Mouse (Mus musculus) heart, adult 10 weeks (tissue): ENCODE measurements around the gene Eif4a1. TPM values are rescaled to one million over a fixed set of nuclear protein-coding genes. Genes with fewer than 3 reads are reported as not detected.

Experiments used
- polyA plus RNA-seq: library from polyadenylated mRNA; stranded (reverse); fragments of 350-450 nt; fragmentation: Illumina TruSeq; extraction: RNeasy Lipid Tissue Mini Kit (QIAGEN cat#74804); gene quantifications from one replicate; pipeline ENCODE4 v1.2.3, GENCODE M21; 2014; ENCODE audit warnings: low read depth, low replicate concordance

Eif4a1 gene
- polyA plus RNA-seq = 274 TPM

DNA sequence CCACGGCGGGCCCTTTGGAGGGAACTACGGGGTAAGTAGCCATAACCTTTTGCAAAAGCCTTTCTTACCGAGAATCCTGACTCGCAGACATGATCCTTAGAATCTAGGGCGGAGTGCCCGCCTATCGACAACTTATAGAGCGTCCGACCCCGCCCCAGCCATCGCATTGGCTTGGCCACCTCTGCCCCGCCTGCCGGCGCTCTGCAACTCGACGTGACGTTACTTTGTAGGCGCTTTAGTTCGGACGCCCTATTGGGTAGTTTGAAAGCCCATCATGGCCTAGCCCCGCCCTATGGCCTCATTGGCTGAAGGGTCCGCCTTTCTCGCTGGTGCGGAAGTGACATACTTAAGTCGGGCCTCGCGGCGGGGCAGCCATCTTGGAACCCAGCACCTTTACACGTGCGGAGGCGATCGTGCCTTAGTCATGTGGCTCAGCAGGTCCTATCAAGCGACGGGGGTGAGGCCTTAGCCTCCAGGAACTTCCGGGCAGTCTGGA is at the start of gene Eif4a1:
TSS of gene Eif4a1 (minus strand) at position 213 of the 496 bp plus-strand sequence.

DNA sequence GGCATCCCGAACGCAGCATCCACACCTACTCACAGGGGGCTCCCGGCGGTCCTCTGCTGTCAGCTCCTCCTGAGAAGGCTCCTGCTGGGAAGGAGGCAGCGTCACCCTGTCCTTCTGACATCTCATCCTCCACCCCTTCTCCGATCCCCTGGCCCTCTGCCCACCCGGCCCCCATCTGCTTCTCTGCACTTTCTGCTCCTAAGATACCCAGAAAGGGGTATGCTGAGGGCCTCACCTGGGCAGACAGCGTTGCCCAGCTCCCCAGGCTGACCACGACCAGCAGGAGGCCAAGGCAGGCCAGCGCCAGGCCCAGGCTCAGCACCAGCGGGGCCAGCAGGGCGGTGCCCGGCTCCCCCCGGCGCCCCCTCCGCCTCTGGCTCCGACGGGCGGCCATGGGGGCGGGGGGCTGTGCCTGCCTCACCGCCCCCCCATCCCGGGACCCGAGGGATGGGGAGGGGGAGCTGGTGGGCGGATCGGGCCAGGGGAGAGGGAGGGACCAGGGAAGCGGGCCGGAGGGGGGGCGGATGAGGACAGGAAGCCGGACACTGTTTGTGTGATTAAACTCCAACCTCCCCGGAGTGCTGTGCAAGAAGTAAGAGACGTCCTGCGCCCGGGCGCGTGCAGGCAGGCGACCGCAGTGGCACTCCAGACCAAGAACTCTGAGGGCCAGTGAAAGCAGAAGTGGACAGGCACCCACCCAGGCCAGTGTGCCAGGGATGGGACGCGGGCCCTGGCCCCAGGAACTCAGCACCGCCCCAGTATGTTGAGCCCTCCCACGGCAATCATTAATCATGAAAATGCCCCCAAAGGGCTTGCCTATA is 23.3 kb upstream of the Eif4a1 start, which contains the start of the genes Tnfsf12 and Tnfsfm13:
TSS of gene Tnfsf12 (minus strand) at position 489 of the 821 bp plus-strand sequence.
TSS of gene Tnfsfm13 (minus strand) at position 738 of the 821 bp plus-strand sequence.

DNA sequence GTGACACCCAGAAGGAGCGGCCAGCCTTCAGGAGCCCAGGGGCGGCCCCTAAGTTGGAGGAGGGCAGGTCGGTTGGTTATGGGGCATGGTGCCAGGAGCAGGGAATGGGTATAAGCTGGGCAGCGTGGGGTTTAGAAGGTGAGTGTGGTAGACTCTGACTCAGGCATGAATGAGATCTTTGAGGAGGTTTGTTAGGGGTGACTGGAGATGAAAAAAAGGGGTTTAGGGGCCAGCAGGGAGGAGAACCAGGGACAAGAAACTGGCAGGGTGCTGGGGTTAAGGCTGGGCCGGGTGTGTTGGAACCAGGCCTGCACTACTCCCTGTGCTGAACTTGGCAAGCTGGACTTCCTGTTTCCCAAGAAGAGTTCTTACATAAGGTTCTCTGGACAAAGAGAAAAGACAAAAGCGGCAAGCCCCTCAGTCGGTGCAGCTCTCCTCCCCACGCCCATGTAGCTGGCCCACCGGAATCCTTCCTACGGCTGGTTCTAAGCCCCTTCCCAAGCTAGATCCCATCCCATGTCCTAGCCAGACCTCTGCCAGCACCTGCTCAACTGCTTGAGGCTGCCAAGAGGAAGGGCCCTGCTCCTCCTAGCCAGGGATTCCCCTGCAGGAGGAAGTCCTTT is 13.4 kb upstream of the Eif4a1 start, which contains the start of gene Tnfsf13:
TSS of gene Tnfsf13 (minus strand) at position 259 of the 623 bp plus-strand sequence.

DNA sequence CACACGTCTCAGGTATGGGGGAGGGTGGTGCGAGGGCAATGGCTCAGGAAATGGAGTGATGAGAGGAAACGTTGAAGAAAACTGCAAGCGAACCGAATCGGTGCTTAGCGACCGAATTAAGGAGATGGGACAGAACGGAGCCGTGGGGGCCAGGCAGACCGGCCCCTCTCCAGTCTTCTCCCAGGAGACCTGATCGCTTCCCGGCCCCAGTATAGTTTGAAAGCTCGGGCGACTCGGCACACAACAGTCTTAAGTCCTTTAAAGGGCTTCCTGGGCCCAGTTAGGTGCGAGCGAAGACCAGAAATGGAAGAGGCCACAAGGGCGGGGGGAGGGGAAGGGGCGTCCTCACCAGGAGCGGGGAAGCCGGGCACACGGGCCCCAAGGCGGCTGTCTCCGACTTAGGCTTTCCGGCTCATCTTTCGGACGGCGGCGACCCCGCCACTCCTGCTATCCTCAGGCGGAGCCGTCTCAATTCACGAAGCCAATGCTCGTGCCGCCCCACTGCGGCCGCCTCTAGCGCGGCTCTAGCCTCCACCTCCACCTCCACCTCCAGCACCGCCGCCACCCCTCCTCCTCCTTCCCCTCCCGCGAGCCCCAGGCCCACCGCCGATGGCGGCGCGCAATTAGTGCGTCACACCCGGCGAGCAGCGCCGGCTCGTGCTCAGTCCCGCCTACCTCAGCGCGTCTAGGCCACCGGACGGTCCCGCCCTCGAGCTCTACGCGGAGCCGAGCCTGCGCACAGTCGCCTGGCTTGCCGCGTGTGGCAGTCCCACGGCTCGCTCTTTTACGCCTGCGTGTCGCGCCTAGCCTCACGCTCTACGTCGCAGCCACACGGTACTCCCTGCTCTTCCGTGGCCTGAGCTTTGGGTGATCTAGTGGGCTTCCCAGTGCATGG is 9.3 kb upstream of the Eif4a1 start, which contains the start of gene Senp3:
TSS of gene Senp3 (minus strand) at position 771 of the 895 bp plus-strand sequence.

DNA sequence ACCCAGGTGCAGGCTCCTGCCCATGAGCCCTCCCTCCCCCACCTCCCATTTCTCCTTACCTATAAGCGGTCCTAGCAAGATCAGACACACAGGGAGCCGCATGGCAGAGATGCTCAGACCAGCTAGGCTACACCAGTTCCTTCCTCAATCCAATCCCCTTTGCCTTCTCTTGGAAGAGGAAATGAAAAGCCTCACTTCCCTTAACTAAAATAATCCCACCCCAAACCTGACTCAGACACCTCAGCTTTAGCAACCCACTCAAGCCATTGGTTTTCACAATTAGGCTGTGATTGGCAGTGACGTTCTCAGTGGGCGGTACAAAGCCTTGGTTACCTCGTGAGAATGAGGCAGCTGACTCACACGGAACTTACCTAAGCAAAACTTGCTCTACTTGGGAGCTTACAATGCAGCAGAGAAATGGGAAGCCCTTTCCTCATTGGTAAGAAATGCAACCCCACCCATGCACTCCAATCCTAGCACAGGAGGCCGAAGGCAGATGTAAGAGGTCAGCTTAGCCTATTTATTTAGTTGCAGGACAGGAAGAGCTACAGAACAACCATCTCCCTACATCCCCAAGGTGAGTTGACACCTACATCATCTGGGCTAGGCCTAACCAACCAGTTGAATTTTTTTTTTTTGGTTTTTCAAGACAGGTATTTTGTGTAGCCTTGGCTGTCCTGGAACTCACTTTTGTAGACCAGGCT is 6.1 kb downstream of the Eif4a1 start, which contains the start of gene Cd68:
TSS of gene Cd68 (minus strand) at position 193 of the 704 bp plus-strand sequence.

DNA sequence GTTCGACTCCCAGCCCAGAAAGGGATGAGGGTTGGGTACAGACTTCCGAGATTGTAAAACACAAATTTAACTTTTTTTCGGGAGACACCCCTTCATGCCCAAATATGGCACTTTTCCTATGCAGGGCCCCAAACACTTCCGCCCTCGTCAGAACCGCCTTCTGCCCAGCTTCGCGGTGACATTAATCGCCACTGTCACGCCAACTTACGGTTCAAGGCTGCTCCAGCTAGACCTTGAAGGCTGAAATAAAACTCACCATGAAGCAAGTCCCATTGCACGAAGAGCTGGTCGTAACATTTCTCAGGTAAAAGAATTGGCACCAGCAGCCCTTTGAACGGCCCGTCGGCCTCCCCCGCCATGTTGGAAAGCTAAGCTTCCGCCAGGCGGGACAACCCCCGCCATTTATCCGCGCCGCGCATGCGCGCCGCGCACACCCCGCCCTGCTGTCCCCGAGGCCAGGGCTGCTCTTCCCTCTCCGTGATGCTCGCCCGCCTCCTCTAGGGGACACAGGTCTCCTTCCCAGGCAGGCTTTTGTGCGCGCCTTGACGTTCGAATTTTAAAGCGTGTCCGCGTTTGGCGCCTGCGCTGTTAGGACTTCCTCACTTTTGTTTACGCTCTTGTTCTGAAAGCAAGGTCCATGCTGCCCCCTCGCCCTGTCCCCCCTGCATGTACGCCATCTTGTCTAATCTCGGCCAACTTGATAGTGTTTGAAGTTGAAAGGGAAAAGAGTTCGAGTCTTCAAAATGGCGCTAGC is 9.8 kb downstream of the Eif4a1 start, which contains the start of gene Mpdu1:
TSS of gene Mpdu1 (minus strand) at position 430 of the 754 bp plus-strand sequence.

DNA sequence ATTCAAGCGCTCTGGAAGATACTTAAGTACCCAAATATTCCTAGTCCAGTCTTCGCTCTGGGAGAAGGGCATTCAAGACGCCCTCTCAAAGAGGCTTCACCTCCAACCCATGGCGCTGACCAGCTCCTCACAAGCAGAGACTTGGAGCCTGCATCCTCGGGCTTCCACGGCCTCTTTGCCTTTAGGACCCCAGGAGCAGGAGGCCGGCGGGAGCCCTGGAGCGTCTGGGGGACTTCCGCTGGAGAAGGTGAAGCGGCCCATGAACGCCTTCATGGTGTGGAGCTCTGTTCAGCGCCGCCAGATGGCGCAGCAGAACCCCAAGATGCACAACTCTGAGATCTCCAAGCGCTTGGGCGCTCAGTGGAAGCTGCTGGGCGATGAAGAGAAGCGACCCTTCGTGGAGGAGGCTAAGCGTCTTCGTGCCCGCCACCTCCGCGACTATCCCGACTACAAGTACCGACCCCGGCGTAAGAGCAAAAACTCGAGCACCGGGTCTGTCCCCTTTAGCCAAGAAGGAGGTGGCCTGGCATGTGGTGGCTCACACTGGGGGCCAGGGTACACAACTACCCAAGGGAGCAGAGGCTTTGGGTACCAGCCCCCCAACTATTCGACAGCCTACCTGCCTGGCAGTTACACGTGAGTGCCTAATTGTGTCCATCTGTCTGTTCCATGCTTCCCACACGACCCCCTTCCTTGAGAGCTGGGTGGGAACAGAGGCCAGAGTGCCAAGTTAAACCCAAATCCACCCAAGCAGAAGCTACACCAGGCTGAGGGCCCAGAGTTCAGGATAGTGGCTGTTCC is 16.8 kb downstream of the Eif4a1 start, which contains the start of gene Sox15:
TSS of gene Sox15 (plus strand) at position 51 of the 801 bp plus-strand sequence.

DNA sequence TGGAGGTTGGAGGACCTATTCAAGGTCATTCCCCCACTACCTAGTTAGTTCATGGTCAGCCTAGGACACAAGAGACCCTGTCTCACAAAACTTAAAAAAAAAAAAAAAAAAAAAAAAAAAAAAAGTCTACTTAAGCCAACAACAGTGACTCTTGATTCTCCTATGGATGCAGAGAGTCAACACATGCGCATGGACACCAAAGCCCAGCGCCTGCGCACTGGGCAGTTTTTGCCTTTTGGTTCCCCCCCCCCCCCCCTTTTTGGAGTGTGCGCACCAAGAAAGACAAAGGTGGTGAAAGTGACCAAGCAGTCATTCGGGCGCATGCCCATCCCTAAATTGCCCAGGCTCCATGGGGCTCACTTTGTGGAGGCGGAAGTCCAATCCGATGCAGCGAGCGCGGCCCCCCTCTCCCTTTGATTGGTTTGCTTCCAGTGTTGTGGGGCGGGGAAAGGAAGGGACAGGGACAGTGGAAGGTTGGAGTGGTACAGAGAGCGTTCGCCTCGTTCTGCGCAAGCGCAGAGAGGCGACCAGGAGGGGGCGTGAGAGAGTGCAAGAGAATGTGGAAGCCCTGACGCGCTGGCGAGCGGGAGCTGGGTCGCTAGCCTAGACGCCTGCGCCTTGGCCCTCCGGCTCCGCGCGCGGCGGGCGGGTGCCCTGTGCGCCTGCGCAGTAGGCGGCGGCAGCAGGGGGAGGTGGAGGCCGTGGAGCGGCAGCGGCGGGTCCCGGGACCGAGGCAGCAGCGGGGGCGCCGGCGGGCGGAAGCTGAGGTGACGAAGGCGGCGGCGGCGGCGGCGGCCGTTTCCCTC is 39.7 kb downstream of the Eif4a1 start, which contains the start of gene Fxr2:
TSS of gene Fxr2 (plus strand) at position 707 of the 806 bp plus-strand sequence.

DNA sequence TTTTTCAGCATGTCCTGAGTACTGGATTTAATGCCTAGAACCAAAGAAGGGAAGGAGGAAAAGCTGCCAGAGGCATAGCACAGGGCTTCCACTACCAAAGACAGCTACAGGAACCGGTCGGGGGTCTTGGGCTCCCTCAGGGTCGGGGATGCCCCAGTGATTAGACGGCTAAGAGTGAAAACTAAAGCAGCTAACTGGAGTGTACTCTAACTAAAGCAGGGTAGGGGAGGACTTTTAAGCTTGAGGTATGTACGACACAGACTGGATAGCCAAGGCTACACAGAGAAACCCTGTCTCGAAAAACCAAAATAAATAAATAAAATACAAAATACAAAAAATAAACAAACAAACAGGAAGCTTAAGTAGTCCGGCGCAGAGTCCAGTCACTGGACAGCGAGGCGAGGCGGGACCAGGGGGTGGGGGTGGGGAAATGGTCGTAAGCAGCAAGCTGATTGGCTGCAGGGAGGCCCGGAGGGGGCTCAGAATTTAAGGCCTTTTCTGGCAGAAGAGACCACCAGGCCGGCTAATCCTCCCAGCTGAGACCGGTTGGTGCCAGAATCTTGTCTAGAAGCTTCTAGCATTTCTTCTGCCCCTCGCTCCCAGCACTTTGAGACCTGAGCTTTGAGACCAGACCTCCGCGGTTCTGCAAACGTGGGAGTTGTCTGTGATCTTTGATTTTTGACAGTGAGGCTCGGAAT is 50.5 kb downstream of the Eif4a1 start, which contains the start of gene Sat2:
TSS of gene Sat2 (plus strand) at position 454 of the 698 bp plus-strand sequence.

DNA sequence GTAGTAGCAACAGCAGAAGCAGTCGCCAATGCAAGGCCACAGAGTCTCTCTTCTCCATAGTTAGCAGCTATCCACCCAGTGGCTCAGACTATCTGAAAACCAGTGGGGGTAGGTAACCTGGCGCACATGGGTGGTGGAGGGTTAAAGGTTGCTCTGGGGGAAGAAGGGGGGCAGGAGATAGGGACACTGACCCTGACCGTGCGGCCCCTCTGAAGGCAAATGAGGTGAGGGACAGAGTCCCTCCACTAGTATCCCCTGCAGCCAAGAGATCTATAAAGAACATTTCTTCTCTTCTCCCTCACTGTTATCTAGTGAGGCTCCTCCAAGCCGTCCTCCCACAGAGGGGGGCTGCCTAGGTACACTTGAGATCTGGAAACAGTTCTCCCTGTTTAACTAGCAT is 54.4 kb downstream of the Eif4a1 start, which contains the start of gene Shbg:
TSS of gene Shbg (minus strand) at position 101 of the 400 bp plus-strand sequence.

Other genes with a start within 250 kb of the Eif4a1 start
- 0.13 TPM for gene Dnah2, start 123.3 kb downstream of the Eif4a1 start, polyA plus RNA-seq
- 54.0 TPM for gene Efnb3, start 112.2 kb downstream of the Eif4a1 start, polyA plus RNA-seq
- 7.1 TPM for gene Wrap53, start 92.2 kb downstream of the Eif4a1 start, polyA plus RNA-seq
- gene Trp53, start 92.1 kb downstream of the Eif4a1 start, polyA plus RNA-seq = 15.7 TPM
- gene Atp1b2, start 66.5 kb downstream of the Eif4a1 start, polyA plus RNA-seq = 18.5 TPM
- gene Shbg, start 54.5 kb downstream of the Eif4a1 start, polyA plus RNA-seq = not detected
- gene Sat2, start 50.4 kb downstream of the Eif4a1 start, polyA plus RNA-seq = 7.8 TPM
- gene Fxr2, start 39.4 kb downstream of the Eif4a1 start, polyA plus RNA-seq = 102 TPM
- gene Sox15, start 17.1 kb downstream of the Eif4a1 start, polyA plus RNA-seq = not detected
- gene Mpdu1, start 9.8 kb downstream of the Eif4a1 start, polyA plus RNA-seq = 26.2 TPM
- gene Cd68, start 6.3 kb downstream of the Eif4a1 start, polyA plus RNA-seq = 10.7 TPM
- gene Senp3, start 9.7 kb upstream of the Eif4a1 start, polyA plus RNA-seq = 55.9 TPM
- 3.4 TPM for gene Tnfsf13, start 13.4 kb upstream of the Eif4a1 start, polyA plus RNA-seq
- 19.9 TPM for gene Tnfsf12, start 23.4 kb upstream of the Eif4a1 start, polyA plus RNA-seq
- 10.4 TPM for gene Tnfsfm13, start 23.7 kb upstream of the Eif4a1 start, polyA plus RNA-seq
- gene Polr2a, start 86.2 kb upstream of the Eif4a1 start, polyA plus RNA-seq = 20.8 TPM
- gene Slc35g3, start 89.5 kb upstream of the Eif4a1 start, polyA plus RNA-seq = not detected
- gene Zbtb4, start 93.5 kb upstream of the Eif4a1 start, polyA plus RNA-seq = 24.0 TPM
- gene Chrnb1, start 123.5 kb upstream of the Eif4a1 start, polyA plus RNA-seq = 7.0 TPM
- gene Fgf11, start 129.4 kb upstream of the Eif4a1 start, polyA plus RNA-seq = 3.8 TPM
- not detected for gene Tmem102, start 133.2 kb upstream of the Eif4a1 start, polyA plus RNA-seq
- gene Gm39566, start 142.9 kb upstream of the Eif4a1 start, polyA plus RNA-seq = not detected
- gene Spem2, start 146.0 kb upstream of the Eif4a1 start, polyA plus RNA-seq = not detected
- not detected for gene Spem1, start 149.8 kb upstream of the Eif4a1 start, polyA plus RNA-seq
- 5.0 TPM for gene Nlgn2, start 165.4 kb upstream of the Eif4a1 start, polyA plus RNA-seq
- 282 TPM for gene Tmem256, start 166.1 kb upstream of the Eif4a1 start, polyA plus RNA-seq
- 23.8 TPM for gene Plscr3, start 174.0 kb upstream of the Eif4a1 start, polyA plus RNA-seq
- gene Tnk1, start 186.3 kb upstream of the Eif4a1 start, polyA plus RNA-seq = not detected
- gene Tmem95, start 205.6 kb upstream of the Eif4a1 start, polyA plus RNA-seq = not detected
- 4.2 TPM for gene Kctd11, start 209.0 kb upstream of the Eif4a1 start, polyA plus RNA-seq
- gene Acap1, start 223.1 kb upstream of the Eif4a1 start, polyA plus RNA-seq = 0.81 TPM
- gene 2810408A11Rik, start 228.6 kb upstream of the Eif4a1 start, polyA plus RNA-seq = 2.9 TPM
- 37.7 TPM for gene Neurl4, start 228.6 kb upstream of the Eif4a1 start, polyA plus RNA-seq
- 44.4 TPM for gene Gps2, start 241.5 kb upstream of the Eif4a1 start, polyA plus RNA-seq
- 482 TPM for gene Eif5a, start 249.5 kb upstream of the Eif4a1 start, polyA plus RNA-seq